Mouse (Mus musculus): ENCODE measurements around the gene Trpm8. TPM values are rescaled to one million over a fixed set of nuclear protein-coding genes. Genes with fewer than 3 reads are reported as not detected.
A peak's percentile ranks its signal among the peaks of the same experiment; 100 is the strongest.

Trpm8 gene
- polyA plus RNA-seq, 1 experiment: not detected

DNA sequence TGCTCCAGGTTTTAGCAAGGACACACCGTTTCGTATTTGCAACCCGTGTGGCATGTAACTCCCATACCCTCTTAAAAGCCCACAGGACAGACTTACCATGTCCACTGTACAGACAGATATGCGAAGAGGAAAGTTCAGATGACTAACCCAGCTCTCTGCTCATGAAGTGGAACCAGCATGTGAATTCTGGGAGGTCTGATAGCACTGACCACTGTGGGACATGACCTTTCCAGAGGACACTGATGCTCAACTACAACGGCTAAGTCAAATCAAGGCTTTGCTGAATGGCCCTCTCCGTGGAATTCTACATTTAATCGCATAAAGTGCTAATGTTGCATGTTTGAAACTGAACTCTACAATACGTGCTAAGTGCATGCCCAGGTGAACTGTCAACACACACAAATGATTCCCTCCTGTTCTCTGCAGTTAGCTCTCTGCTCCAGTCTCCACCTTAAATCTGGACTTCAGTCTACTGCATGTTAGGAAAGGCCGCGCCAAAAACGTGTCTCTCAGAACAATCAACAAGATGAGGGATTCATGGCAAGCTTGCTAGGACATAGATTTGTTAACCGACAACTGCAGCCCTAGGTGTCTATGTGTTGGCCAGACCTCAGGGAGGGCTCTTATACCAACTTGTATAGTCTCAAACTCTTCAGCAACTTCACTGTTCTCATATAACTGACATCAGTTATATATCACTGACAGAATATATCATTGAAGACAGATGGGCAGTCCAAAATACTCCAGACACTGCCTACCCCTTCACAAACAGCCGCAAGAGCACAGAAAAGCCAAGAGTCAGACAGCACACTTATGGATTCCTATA is 1.6 kb upstream of the Trpm8 start:
- DNase-seq (ENCODE audit: low read depth in 1 of 2, low spot score in 2 of 2): no peak
- Histone ChIP-seq H3K27ac (ENCODE audit: insufficient read depth, low read length) (no peak overlapping the region), H3K4me3 (ENCODE audit: extremely low read depth, insufficient read depth, insufficient read length) (no peak overlapping the region), H3K27me3 (ENCODE audit: control insufficient read depth, insufficient read depth, low read length) (no peaks in the 10 kb centered on the region), H3K36me3 (ENCODE audit: control insufficient read depth, insufficient read depth, low read length) (peaks cover 9% of the 10 kb centered on the region; the same call in 1 of the 2 replicates), H3K4me1 (ENCODE audit: control insufficient read depth, insufficient read depth, insufficient read length) (peaks cover 7% of the 10 kb centered on the region; the same call in 1 of the 2 replicates)
- 67% methylated on average over 13 of the region's 13 CpGs for WGBS
- TF ChIP-seq CTCF (IDR thresholded peaks at IDR 0.05; ENCODE audit: extremely low read depth, insufficient read depth, insufficient read length, insufficient replicate concordance): no peak
- TF ChIP-seq POLR2A (IDR thresholded peaks at IDR 0.05; ENCODE audit: low read depth, low read length): no peak

DNA sequence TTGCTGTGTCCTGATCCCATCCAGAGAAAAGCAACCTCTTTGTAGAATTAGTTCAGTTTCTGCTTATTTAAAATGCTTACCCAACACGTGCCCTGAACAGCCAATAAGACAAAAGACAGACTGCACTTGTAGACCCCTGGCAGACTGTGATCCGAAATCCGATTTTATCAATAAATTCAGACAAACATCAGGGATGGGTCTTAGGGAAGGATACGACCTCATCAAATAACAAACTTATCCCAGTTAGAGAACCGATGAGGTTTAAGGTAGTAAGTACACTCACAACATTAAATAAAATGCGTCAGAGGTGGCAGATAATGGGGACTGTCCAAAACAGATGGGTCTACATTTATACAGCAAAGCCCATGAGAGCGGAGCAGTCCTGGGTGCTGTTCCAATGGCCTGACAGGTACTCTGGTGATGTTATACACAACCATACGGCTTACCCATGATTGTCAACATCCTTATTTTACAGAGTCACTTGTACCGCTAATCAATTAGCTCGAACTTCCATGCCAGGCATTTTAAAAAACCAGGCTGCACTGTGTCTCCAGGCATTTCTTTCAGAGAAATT is 850 bp upstream of the Trpm8 start:
- Histone ChIP-seq H3K27ac (ENCODE audit: insufficient read depth, low read length) (peak overlapping the region; percentile 38; the same call in 1 of the 2 replicates), H3K36me3 (ENCODE audit: control insufficient read depth, insufficient read depth, low read length) (peaks cover 9% of the 10 kb centered on the region; the same call in 1 of the 2 replicates), H3K4me3 (ENCODE audit: extremely low read depth, insufficient read depth, insufficient read length) (peak overlapping the region; percentile 57), H3K4me1 (ENCODE audit: control insufficient read depth, insufficient read depth, insufficient read length) (peaks cover 7% of the 10 kb centered on the region; the same call in 1 of the 2 replicates), H3K27me3 (ENCODE audit: control insufficient read depth, insufficient read depth, low read length) (no peaks in the 10 kb centered on the region)
- 16% methylated on average over 10 of the region's 10 CpGs for WGBS
- peak in 1 of 2 experiments; percentile 13 for DNase-seq (ENCODE audit: low read depth in 1 of 2, low spot score in 2 of 2)
- TF ChIP-seq POLR2A (IDR thresholded peaks at IDR 0.05; ENCODE audit: low read depth, low read length) (no peak), CTCF (IDR thresholded peaks at IDR 0.05; ENCODE audit: extremely low read depth, insufficient read depth, insufficient read length, insufficient replicate concordance) (no peak)

DNA sequence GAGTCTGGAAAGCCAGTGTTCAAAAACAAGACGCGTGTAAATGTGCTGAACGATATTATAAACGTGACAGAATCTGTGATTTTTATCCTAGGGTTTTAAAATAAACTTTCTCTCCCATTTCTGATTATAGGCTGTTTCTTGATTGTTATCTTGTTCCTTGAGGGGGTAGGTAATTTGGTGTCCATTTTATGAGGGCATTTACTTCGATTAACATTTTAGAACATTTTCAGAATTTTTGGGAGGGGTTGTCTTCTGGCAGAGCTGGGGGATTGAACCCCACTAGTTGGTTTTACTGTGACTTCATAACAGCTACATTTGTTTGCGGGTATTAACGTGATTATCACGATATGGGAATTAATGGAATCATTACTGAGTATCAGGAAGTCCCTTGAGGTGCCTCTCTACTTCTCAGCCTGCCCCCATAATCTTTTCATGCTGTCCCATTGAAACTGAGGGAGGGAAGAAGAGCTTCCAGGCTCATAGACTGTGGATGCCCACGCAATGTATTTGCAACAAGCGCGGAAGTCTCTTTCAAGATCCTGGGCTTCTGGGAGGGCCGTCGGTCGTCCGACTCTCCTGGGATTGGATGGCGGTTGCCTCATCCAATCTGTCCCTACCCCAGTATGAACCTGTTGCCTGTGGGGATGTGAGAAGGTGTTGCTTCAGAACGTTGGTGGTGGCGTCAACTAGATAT is 504 bp downstream of the Trpm8 start:
- H3K4me1 ChIP-seq (ENCODE audit: control insufficient read depth, insufficient read depth, insufficient read length): peaks cover 7% of the 10 kb centered on the region; the same call in 1 of the 2 replicates
- no peaks in the 10 kb centered on the region for H3K27me3 ChIP-seq (ENCODE audit: control insufficient read depth, insufficient read depth, low read length)
- H3K36me3 ChIP-seq (ENCODE audit: control insufficient read depth, insufficient read depth, low read length): peaks cover 8% of the 10 kb centered on the region; the same call in 1 of the 2 replicates
- 64% methylated on average over 18 of the region's 18 CpGs for WGBS
- no peak overlapping the region for H3K27ac ChIP-seq (ENCODE audit: insufficient read depth, low read length)
- TF ChIP-seq CTCF (IDR thresholded peaks at IDR 0.05; ENCODE audit: extremely low read depth, insufficient read depth, insufficient read length, insufficient replicate concordance): no peak
- no peak for TF ChIP-seq POLR2A (IDR thresholded peaks at IDR 0.05; ENCODE audit: low read depth, low read length)
- peak overlapping the region; percentile 57 for H3K4me3 ChIP-seq (ENCODE audit: extremely low read depth, insufficient read depth, insufficient read length)
- no peak for DNase-seq (ENCODE audit: low read depth in 1 of 2, low spot score in 2 of 2)

DNA sequence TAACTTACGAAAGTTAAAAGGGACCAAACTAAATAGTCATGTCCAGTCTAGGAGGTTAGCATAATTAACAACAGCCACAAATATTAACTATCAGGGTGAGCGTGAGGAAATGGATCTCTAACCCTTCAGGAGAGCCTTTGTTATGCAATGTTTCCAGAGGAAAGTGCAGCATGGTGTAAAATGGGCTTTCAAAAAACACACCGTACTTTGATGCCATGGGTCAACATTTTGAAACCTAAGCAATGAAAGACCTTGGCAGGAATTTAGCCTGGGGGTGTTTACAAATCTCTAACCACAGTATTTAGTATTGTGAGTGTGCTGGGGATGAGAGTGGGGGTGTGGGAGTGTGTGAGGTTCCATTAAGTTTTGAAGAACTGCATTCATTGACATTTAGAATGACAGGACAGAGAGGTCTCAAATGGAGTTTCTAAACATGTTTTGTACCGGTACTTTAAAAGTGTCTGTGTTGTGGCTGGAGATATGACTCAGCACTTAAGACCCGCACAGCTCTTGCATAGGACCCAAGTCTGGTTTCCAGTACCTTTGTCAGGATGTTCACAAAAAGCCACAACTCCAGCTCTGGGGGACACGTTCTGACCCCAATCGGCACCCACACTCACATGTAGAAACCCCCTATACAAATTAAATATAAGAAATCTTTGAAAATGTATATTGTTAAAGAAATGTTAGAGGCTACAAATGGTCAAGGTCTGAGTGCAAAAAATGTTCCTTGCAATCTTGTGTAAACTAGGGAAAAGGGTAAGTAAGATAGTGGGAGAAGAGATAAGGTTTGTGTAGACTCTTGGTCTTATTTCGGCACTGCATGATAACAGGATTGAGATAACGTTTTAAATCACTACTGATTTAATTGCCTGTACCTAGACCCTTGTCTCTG is 1.9 kb downstream of the Trpm8 start:
- Histone ChIP-seq H3K27ac (ENCODE audit: insufficient read depth, low read length) (no peak overlapping the region), H3K36me3 (ENCODE audit: control insufficient read depth, insufficient read depth, low read length) (peaks cover 3% of the 10 kb centered on the region; the same call in 1 of the 2 replicates), H3K4me3 (ENCODE audit: extremely low read depth, insufficient read depth, insufficient read length) (no peak overlapping the region), H3K27me3 (ENCODE audit: control insufficient read depth, insufficient read depth, low read length) (no peaks in the 10 kb centered on the region), H3K4me1 (ENCODE audit: control insufficient read depth, insufficient read depth, insufficient read length) (peaks cover 11% of the 10 kb centered on the region; the same call in 1 of the 2 replicates)
- WGBS: 55% methylated on average over 9 of the region's 9 CpGs
- no peak for TF ChIP-seq CTCF (IDR thresholded peaks at IDR 0.05; ENCODE audit: extremely low read depth, insufficient read depth, insufficient read length, insufficient replicate concordance)
- no peak for TF ChIP-seq POLR2A (IDR thresholded peaks at IDR 0.05; ENCODE audit: low read depth, low read length)
- peak in 1 of 2 experiments; percentile 5 for DNase-seq (ENCODE audit: low read depth in 1 of 2, low spot score in 2 of 2)

DNA sequence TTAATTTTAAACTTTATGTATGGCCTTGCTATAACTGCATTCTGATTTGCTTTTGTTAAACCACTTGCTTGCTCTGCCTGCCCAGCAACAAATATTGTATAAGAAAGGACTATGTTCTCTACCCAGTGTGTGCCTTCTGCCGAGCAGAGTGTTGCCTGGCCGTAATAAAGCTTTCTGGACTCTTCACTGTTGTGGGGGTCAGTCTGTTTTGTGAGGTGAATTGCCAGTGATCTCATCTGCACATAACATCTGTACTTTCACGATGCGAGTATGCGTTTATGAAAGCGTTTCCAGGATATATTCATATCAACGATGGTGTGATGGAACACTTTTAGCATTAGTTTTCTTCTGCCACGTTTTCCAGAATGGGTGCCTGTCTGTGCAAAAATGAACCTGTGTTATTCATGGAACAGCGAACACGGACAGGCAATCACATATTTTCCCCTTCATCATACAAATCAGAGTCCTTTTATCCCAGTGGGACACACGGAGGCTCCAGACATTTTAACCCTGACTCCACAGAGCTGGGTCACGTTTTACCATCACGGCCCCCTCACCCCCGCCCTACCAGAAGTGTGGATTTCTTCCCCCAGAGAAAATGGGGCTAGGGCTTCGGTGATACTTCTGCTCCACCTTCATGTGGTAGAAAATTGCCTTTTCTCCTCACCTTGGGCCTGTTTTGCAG is 2.7 kb downstream of the Trpm8 start:
- no peaks in the 10 kb centered on the region for H3K27me3 ChIP-seq (ENCODE audit: control insufficient read depth, insufficient read depth, low read length)
- peak in 1 of 2 experiments; percentile 11 for DNase-seq (ENCODE audit: low read depth in 1 of 2, low spot score in 2 of 2)
- WGBS: 81% methylated on average over 15 of the region's 15 CpGs
- H3K4me1 ChIP-seq (ENCODE audit: control insufficient read depth, insufficient read depth, insufficient read length): peaks cover 11% of the 10 kb centered on the region; the same call in 1 of the 2 replicates
- no peak overlapping the region for H3K27ac ChIP-seq (ENCODE audit: insufficient read depth, low read length)
- H3K36me3 ChIP-seq (ENCODE audit: control insufficient read depth, insufficient read depth, low read length): no peaks in the 10 kb centered on the region
- TF ChIP-seq POLR2A (IDR thresholded peaks at IDR 0.05; ENCODE audit: low read depth, low read length): no peak
- no peak overlapping the region for H3K4me3 ChIP-seq (ENCODE audit: extremely low read depth, insufficient read depth, insufficient read length)

All from spleen, adult 2 months (tissue).